Mouse (Mus musculus): Measurements from ENCODE around the gene Pld6. TPM values are rescaled to one million over a fixed set of nuclear protein-coding genes. Genes with fewer than 3 reads are reported as not detected.

Gene Pld6
- polyA plus RNA-seq, 1 experiment from 2014 or later: 5.0 TPM

DNA sequence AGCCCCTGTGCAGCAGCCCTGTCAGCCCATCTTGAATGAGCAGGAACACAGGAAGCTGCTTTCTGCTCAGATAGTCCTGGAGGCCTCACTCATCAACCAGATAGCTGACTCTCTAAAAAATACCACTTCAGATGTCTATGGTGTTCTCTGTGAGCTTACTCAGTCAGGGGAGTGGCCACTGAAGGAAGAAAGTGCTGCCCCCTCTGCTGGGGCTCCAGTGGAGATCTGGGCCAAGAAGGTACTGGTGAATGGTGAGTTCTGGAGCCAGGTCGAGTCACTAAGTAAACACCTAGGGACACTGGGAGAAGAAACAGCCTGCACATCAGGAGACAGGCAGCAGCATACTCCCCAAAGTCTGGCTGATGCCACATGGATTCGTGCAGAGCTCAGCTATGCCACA, 27.8 kb downstream of the Pld6 start:
- H3K36me3 ChIP-seq: peaks cover 95% of the 10 kb centered on the region
- WGBS: 88% methylated on average over 2 of the region's 2 CpGs
- H3K27ac ChIP-seq: no peak overlapping the region
- no peak overlapping the region for H3K4me2 ChIP-seq
- no peak for ATAC-seq (ENCODE audit: low FRiP score)
- H3K9ac ChIP-seq: no peak overlapping the region
- H3K9me3 ChIP-seq: no peaks in the 10 kb centered on the region
- peaks cover 7% of the 10 kb centered on the region; the same call in 1 of the 2 replicates for H3K4me1 ChIP-seq (replicated peaks)
- no peaks in the 10 kb centered on the region for H3K27me3 ChIP-seq
- no peak overlapping the region for H3K4me3 ChIP-seq

- no peak overlapping the region for H3K4me2 ChIP-seq
- H3K9me3 ChIP-seq: no peaks in the 10 kb centered on the region
- no peak overlapping the region for H3K9ac ChIP-seq
- H3K36me3 ChIP-seq: peaks cover 93% of the 10 kb centered on the region
- H3K4me1 ChIP-seq (replicated peaks): peaks cover 7% of the 10 kb centered on the region; the same call in 1 of the 2 replicates
- ATAC-seq (ENCODE audit: low FRiP score): 0 out of 2 replicates have a peak, but pooled peaks have one; percentile 24
- WGBS: 70% methylated on average over 4 of the region's 4 CpGs
- peak overlapping the region; percentile 3; the same call in 1 of the 2 replicates for H3K27ac ChIP-seq
- no peaks in the 10 kb centered on the region for H3K27me3 ChIP-seq
- no peak overlapping the region for H3K4me3 ChIP-seq
Measured at GRCm38 (mm10) chr11:59759178-59759577, 28.3 kb downstream of the Pld6 start.

GRCm38 (mm10) chr11:59758191-59758985, 29.1 kb downstream of the Pld6 start:
- Histone ChIP-seq H3K4me2 (no peak overlapping the region), H3K9me3 (no peaks in the 10 kb centered on the region), H3K36me3 (peaks cover 93% of the 10 kb centered on the region), H3K4me3 (no peak overlapping the region), H3K27me3 (no peaks in the 10 kb centered on the region), H3K27ac (peak overlapping the region; percentile 3; the same call in 1 of the 2 replicates), H3K4me1 (replicated peaks) (peaks cover 7% of the 10 kb centered on the region; the same call in 1 of the 2 replicates), H3K9ac (no peak overlapping the region)
- ATAC-seq (ENCODE audit: low FRiP score): no peak
- 91% methylated on average over 9 of the region's 9 CpGs for WGBS

GRCm38 (mm10) chr11:59756351-59756750, 31.1 kb downstream of the Pld6 start:
- peaks cover 97% of the 10 kb centered on the region for H3K36me3 ChIP-seq
- no peak for ATAC-seq (ENCODE audit: low FRiP score)
- H3K27ac ChIP-seq: no peak overlapping the region
- H3K4me2 ChIP-seq: no peak overlapping the region
- WGBS: 59% methylated on average over 4 of the region's 4 CpGs
- peaks cover 7% of the 10 kb centered on the region; the same call in 1 of the 2 replicates for H3K4me1 ChIP-seq (replicated peaks)
- H3K9me3 ChIP-seq: no peaks in the 10 kb centered on the region
- no peak overlapping the region for H3K4me3 ChIP-seq
- H3K9ac ChIP-seq: no peak overlapping the region
- H3K27me3 ChIP-seq: no peaks in the 10 kb centered on the region

- no peak overlapping the region for H3K4me2 ChIP-seq
- H3K4me1 ChIP-seq (replicated peaks): peaks cover 7% of the 10 kb centered on the region; the same call in 1 of the 2 replicates
- no peak overlapping the region for H3K9ac ChIP-seq
- 97% methylated on average over 6 of the region's 6 CpGs for WGBS
- no peaks in the 10 kb centered on the region for H3K9me3 ChIP-seq
- peaks cover 95% of the 10 kb centered on the region for H3K36me3 ChIP-seq
- no peak for ATAC-seq (ENCODE audit: low FRiP score)
- no peak overlapping the region for H3K27ac ChIP-seq
- H3K4me3 ChIP-seq: no peak overlapping the region
- no peaks in the 10 kb centered on the region for H3K27me3 ChIP-seq
Measured at GRCm38 (mm10) chr11:59754504-59754903, 32.9 kb downstream of the Pld6 start.

DNA sequence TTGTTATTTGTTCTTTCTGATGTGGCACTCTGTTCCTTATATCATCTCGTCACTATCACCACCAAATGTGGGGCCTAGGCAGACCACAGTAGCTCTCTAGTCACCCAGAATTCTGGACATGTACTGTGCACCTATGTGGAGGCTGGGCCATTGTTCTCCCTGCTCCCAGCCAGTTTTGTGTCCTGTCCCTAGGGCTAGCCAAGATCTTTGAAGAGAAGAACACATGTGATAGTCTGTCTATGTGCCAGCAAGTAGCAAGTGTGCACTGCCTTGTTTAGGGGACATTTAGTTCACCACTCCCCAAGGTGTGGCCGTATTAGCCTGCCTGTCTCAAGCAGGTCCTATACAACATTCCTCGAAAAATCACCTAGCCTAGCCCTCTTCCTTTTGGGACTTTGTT, 38.4 kb downstream of the Pld6 start:
- Histone ChIP-seq H3K9ac (no peak overlapping the region), H3K27ac (no peak overlapping the region), H3K4me1 (replicated peaks) (no peaks in the 10 kb centered on the region), H3K9me3 (no peaks in the 10 kb centered on the region), H3K4me2 (no peak overlapping the region), H3K4me3 (no peak overlapping the region), H3K36me3 (peaks cover 71% of the 10 kb centered on the region), H3K27me3 (no peaks in the 10 kb centered on the region)
- ATAC-seq (ENCODE audit: low FRiP score): no peak
- WGBS: 96% methylated on average over 3 of the region's 3 CpGs

GRCm38 (mm10) chr11:59746614-59747013, 40.8 kb downstream of the Pld6 start:
- no peaks in the 10 kb centered on the region for H3K27me3 ChIP-seq
- no peak for ATAC-seq (ENCODE audit: low FRiP score)
- WGBS: 89% methylated on average over 2 of the region's 2 CpGs
- no peaks in the 10 kb centered on the region for H3K4me1 ChIP-seq (replicated peaks)
- H3K36me3 ChIP-seq: peaks cover 71% of the 10 kb centered on the region
- H3K9ac ChIP-seq: no peak overlapping the region
- no peaks in the 10 kb centered on the region for H3K9me3 ChIP-seq
- H3K4me3 ChIP-seq: no peak overlapping the region
- H3K4me2 ChIP-seq: no peak overlapping the region
- no peak overlapping the region for H3K27ac ChIP-seq

DNA sequence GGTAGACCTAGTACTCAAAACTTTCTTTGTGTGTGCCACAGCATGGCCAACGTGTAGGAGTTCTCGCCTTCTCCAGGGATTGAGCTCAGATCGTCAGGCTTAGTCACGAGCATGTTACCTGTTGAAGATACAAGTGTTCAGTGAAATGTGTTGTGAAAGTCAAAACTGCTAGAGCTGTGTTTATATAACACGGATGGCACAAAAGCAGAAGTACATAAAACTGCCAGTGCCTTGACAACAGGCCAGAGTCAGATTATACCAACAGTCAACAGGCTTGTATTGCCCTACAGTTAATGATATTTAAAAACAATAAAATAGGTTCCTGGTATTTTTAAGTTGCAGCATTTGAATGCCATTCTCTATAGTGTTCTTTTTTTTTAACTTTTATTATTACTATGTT, 41.6 kb downstream of the Pld6 start:
- 91% methylated on average over 5 of the region's 5 CpGs for WGBS
- Histone ChIP-seq H3K4me3 (no peak overlapping the region), H3K9ac (no peak overlapping the region), H3K27me3 (no peaks in the 10 kb centered on the region), H3K4me2 (no peak overlapping the region), H3K4me1 (replicated peaks) (no peaks in the 10 kb centered on the region), H3K36me3 (peaks cover 71% of the 10 kb centered on the region), H3K9me3 (no peaks in the 10 kb centered on the region), H3K27ac (no peak overlapping the region)
- ATAC-seq (ENCODE audit: low FRiP score): no peak

GRCm38 (mm10) chr11:59744374-59744773, 43.1 kb downstream of the Pld6 start:
- no peak overlapping the region for H3K27ac ChIP-seq
- WGBS: 97% methylated on average over 4 of the region's 4 CpGs
- H3K27me3 ChIP-seq: no peaks in the 10 kb centered on the region
- H3K4me1 ChIP-seq (replicated peaks): no peaks in the 10 kb centered on the region
- H3K36me3 ChIP-seq: peaks cover 73% of the 10 kb centered on the region
- H3K4me2 ChIP-seq: no peak overlapping the region
- ATAC-seq (ENCODE audit: low FRiP score): no peak
- no peaks in the 10 kb centered on the region for H3K9me3 ChIP-seq
- H3K9ac ChIP-seq: no peak overlapping the region
- no peak overlapping the region for H3K4me3 ChIP-seq

DNA sequence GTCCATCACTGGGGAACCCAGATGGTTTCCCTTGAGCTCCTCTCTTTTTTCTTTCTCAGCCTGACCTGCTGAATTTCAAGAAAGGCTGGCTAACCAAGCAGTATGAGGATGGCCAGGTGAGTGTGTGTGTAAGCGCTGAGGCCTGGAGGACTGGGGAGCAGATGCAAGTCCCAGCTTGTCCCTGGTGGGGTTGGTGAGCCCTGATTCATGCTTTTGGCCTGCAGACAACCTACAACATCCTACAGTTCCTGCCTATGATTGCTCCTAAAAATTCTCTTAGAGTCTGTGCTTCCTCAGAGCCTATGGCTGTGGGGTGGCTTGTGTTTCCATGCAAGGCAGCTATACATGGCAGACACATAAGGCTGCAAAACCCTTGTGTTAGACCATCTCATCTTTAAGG, 43.7 kb downstream of the Pld6 start:
- Histone ChIP-seq H3K9me3 (no peaks in the 10 kb centered on the region), H3K4me2 (no peak overlapping the region), H3K27me3 (no peaks in the 10 kb centered on the region), H3K4me3 (no peak overlapping the region), H3K27ac (no peak overlapping the region), H3K36me3 (peaks cover 73% of the 10 kb centered on the region), H3K4me1 (replicated peaks) (no peaks in the 10 kb centered on the region), H3K9ac (no peak overlapping the region)
- no peak for ATAC-seq (ENCODE audit: low FRiP score)
- WGBS: 100% methylated on average over 1 of the region's 1 CpGs

DNA sequence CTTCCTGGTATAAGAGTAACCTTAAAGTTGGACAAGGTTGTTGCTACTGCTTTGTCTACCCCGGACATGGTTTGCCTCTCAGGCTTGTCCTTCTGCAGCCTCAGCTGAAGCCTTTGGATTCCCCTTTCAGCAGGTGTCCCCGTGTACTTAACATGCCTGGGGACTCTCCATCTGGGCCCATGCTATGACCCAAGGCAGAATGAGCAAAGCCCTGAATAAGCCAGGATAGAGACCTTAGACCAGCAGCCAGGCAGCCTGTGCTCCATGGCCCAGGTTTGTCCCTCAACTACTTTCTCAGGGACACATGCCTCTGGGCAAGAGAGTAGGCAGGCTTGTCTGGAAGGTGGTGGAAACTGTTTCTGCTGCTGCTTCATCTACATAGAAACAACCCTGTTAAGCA, 44.1 kb downstream of the Pld6 start:
- no peaks in the 10 kb centered on the region for H3K9me3 ChIP-seq
- no peak overlapping the region for H3K9ac ChIP-seq
- H3K4me1 ChIP-seq (replicated peaks): no peaks in the 10 kb centered on the region
- no peak overlapping the region for H3K27ac ChIP-seq
- no peaks in the 10 kb centered on the region for H3K27me3 ChIP-seq
- peaks cover 74% of the 10 kb centered on the region for H3K36me3 ChIP-seq
- H3K4me3 ChIP-seq: no peak overlapping the region
- ATAC-seq (ENCODE audit: low FRiP score): no peak
- WGBS: 97% methylated on average over 2 of the region's 2 CpGs
- no peak overlapping the region for H3K4me2 ChIP-seq

DNA sequence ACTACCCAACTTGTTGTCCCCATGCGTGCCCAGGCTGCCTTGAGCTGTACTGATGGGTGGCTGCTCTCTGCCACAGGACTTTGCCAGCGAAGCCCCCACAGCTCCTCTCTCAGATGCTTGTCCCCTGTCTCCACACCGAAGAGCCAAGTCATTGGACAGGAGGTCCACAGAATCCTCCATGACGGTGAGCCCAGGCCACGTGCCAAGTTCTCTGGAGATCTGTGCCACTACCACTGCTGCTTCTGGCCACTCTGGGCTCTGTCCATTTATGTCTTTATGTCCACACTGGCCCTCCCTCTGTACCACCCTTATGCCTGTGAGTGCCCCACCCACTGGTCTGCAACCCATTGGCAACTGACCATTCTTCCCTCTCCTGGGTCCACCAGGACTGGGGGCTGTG, 45.5 kb downstream of the Pld6 start:
- H3K36me3 ChIP-seq: peaks cover 87% of the 10 kb centered on the region
- WGBS: 95% methylated on average over 5 of the region's 5 CpGs
- H3K9me3 ChIP-seq: no peaks in the 10 kb centered on the region
- H3K27me3 ChIP-seq: no peaks in the 10 kb centered on the region
- no peak overlapping the region for H3K27ac ChIP-seq
- ATAC-seq (ENCODE audit: low FRiP score): no peak
- no peak overlapping the region; the same call in 1 of the 2 replicates for H3K9ac ChIP-seq
- no peak overlapping the region for H3K4me3 ChIP-seq
- H3K4me2 ChIP-seq: no peak overlapping the region
- H3K4me1 ChIP-seq (replicated peaks): no peaks in the 10 kb centered on the region

GRCm38 (mm10) chr11:59739996-59740395, 47.4 kb downstream of the Pld6 start:
- H3K4me1 ChIP-seq (replicated peaks): no peaks in the 10 kb centered on the region
- peaks cover 98% of the 10 kb centered on the region for H3K36me3 ChIP-seq
- H3K27me3 ChIP-seq: no peaks in the 10 kb centered on the region
- no peak overlapping the region for H3K9ac ChIP-seq
- no peak overlapping the region for H3K4me3 ChIP-seq
- ATAC-seq (ENCODE audit: low FRiP score): no peak
- no peak overlapping the region for H3K4me2 ChIP-seq
- WGBS: 96% methylated on average over 2 of the region's 2 CpGs
- H3K27ac ChIP-seq: no peak overlapping the region
- H3K9me3 ChIP-seq: no peaks in the 10 kb centered on the region
